Mouse (Mus musculus) myocyte (in vitro differentiated cells): Measurements from ENCODE around the gene Dcbld2.

Source experiments
- MYOG ChIP-seq, 3 experiments: IDR thresholded peaks; one replicate each; pipeline ENCODE4 v1.6.1; 2011; ENCODE audit warnings: control low read depth in 2 of 3, low read depth in 2 of 3, mild to moderate bottlenecking in 2 of 3; ENCODE audit not compliant: insufficient read length in 2 of 3, control insufficient read depth in 1 of 3, insufficient read depth in 1 of 3
- POLR2A ChIP-seq: IDR thresholded peaks from one replicate; pipeline ENCODE4 v1.6.1; 2011; ENCODE audit warnings: low read depth, mild to moderate bottlenecking, control low read depth, moderate library complexity; ENCODE audit not compliant: insufficient read length
- TCF12 ChIP-seq: IDR thresholded peaks from one replicate; pipeline ENCODE4 v1.6.1; 2011; ENCODE audit warnings: mild to moderate bottlenecking, control low read depth; ENCODE audit not compliant: poor library complexity, insufficient read depth, severe bottlenecking
- USF1 ChIP-seq: IDR thresholded peaks from one replicate; pipeline ENCODE4 v1.6.1; 2011; ENCODE audit warnings: low read depth, mild to moderate bottlenecking, control low read depth, moderate library complexity

GRCm38 (mm10) chr16:58516161-58516560 is 107.9 kb downstream of the Dcbld2 start:
- TF ChIP-seq MYOG (IDR thresholded peaks at IDR 0.05; ENCODE audit: control insufficient read depth in 1 of 3, insufficient read depth in 1 of 3, insufficient read length in 2 of 3, low read depth in 2 of 3) (no peak), TCF12 (no peak), POLR2A (no peak), USF1 (no peak)
